Mouse (Mus musculus): ENCODE data around the gene Ttll2.
"Not testable (repeated sequence)": the region's sequence is repeated elsewhere in the genome, so short reads cannot be mapped to it uniquely, and the experiment has no call there.

DNA sequence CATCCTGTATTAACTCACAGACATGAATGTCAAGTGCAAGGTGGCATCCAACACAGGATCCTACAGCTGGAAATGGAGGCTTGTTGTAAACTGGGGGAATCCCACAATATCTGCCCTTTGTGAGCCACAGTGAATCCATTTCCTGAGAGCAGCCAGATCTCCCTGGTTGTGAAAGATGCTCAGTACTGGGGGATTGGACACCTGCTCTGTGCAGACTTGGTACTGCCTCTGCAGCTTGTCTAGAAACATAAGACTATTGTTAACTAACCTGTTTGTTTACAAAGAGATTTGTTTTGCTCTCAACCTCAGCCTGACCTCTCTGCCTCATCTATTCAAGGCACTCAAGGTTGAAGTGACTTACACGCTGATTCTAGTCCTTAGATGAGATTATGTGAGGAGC is 13.8 kb upstream of the Ttll2 start:
- TF ChIP-seq CTCF (IDR thresholded peaks at IDR 0.05; ENCODE audit: low read depth, low read length); POLR2A (IDR thresholded peaks at IDR 0.05; ENCODE audit: borderline replicate concordance, low read depth, low read length): not testable (repeated sequence)
